Mouse (Mus musculus) cerebellum, postnatal 10 days (tissue): ENCODE results near the gene Cwc15.
"Not testable (repeated sequence)": the region's sequence is repeated elsewhere in the genome, so short reads cannot be mapped to it uniquely, and the experiment has no call there.

Experiments used
- DNase-seq, 2 experiments: peaks; one replicate each; pipeline ENCODE4 v3.0.0; 2021; ENCODE audit warnings: mixed read lengths in 2 of 2

Cwc15 gene

GRCm38 (mm10) chr9:14500023-14500915 lies at the start of gene Cwc15, which contains the start of gene Kdm4d:
Gene Cwc15 (plus strand): TSS chr9:14500617.
Gene Kdm4d (minus strand): TSS chr9:14500482.
- peak; percentile 97 for DNase-seq

GRCm38 (mm10) chr9:14451120-14451519 lies 49.3 kb upstream of the Cwc15 start:
- DNase-seq: not testable (repeated sequence)

GRCm38 (mm10) chr9:14456320-14456719 lies 44.1 kb upstream of the Cwc15 start:
- DNase-seq: no peak

GRCm38 (mm10) chr9:14462536-14462935 lies 37.9 kb upstream of the Cwc15 start:
- DNase-seq: not testable (repeated sequence)

- DNase-seq: not testable (repeated sequence)
These were observed 36.7 kb upstream of the Cwc15 start for GRCm38 (mm10) chr9:14463668-14464067.

GRCm38 (mm10) chr9:14498896-14499705 lies 1.3 kb upstream of the Cwc15 start:
- DNase-seq: no peak

GRCm38 (mm10) chr9:14500916-14501424 lies 553 bp downstream of the Cwc15 start:
- DNase-seq: no peak

GRCm38 (mm10) chr9:14512633-14513445 lies 12.4 kb downstream of the Cwc15 start:
- peak; percentile 69 to 70 for DNase-seq

- no peak for DNase-seq
These were observed 16.9 kb downstream of the Cwc15 start for GRCm38 (mm10) chr9:14517296-14517695.

- DNase-seq: no peak
These were observed 17.7 kb downstream of the Cwc15 start for GRCm38 (mm10) chr9:14518105-14518504.

- no peak for DNase-seq
These were observed 20.7 kb downstream of the Cwc15 start for GRCm38 (mm10) chr9:14520971-14521670.

- DNase-seq: no peak
These were observed 21.3 kb downstream of the Cwc15 start for GRCm38 (mm10) chr9:14521695-14522094.

GRCm38 (mm10) chr9:14523408-14524043 lies 23.1 kb downstream of the Cwc15 start:
- peak; percentile 88 to 90 for DNase-seq

- DNase-seq: no peak
These were observed 29.6 kb downstream of the Cwc15 start for GRCm38 (mm10) chr9:14530004-14530403.

GRCm38 (mm10) chr9:14532283-14532682 lies 31.9 kb downstream of the Cwc15 start:
- DNase-seq: peak; percentile 41 to 44

GRCm38 (mm10) chr9:14533659-14534058 lies 33.2 kb downstream of the Cwc15 start:
- DNase-seq: no peak

- peak; percentile 77 to 84 for DNase-seq
These were observed 34.5 kb downstream of the Cwc15 start for GRCm38 (mm10) chr9:14534833-14535456.

GRCm38 (mm10) chr9:14544034-14544757 lies 43.8 kb downstream of the Cwc15 start:
- DNase-seq: no peak

- no peak for DNase-seq
These were observed 47.4 kb downstream of the Cwc15 start for GRCm38 (mm10) chr9:14547584-14548365.
